Mouse (Mus musculus) retina, embryonic 14.5 days (tissue): ENCODE measurements around the gene Gm36028.

Experiments
- DNase-seq: peaks from one replicate; pipeline ENCODE4 v3.0.0-alpha.2; 2015; ENCODE audit warnings: low spot score

Gm36028 gene

GRCm38 (mm10) chr16:37861029-37861428, at the start of gene Gm36028:
Gene Gm36028 (minus strand): TSS chr16:37861146.
- DNase-seq, result no peak

GRCm38 (mm10) chr16:37906456-37906855, 45.5 kb upstream of the Gm36028 start:
- DNase-seq, result no peak

GRCm38 (mm10) chr16:37901318-37901717, 40.4 kb upstream of the Gm36028 start:
- DNase-seq, result no peak

GRCm38 (mm10) chr16:37899357-37899756, 38.4 kb upstream of the Gm36028 start:
- DNase-seq, result peak; percentile 47

GRCm38 (mm10) chr16:37898790-37899189, 37.8 kb upstream of the Gm36028 start:
- no peak for DNase-seq

GRCm38 (mm10) chr16:37893942-37894341, 33.0 kb upstream of the Gm36028 start:
- DNase-seq, result no peak

- no peak for DNase-seq
These were observed 32.4 kb upstream of the Gm36028 start for GRCm38 (mm10) chr16:37893381-37893780.

GRCm38 (mm10) chr16:37892667-37893066, 31.7 kb upstream of the Gm36028 start:
- no peak for DNase-seq

GRCm38 (mm10) chr16:37888986-37889385, 28.0 kb upstream of the Gm36028 start:
- no peak for DNase-seq

- DNase-seq, result no peak
These were observed 20.2 kb upstream of the Gm36028 start for GRCm38 (mm10) chr16:37881168-37881567.

- no peak for DNase-seq
These were observed 18.9 kb upstream of the Gm36028 start for GRCm38 (mm10) chr16:37879750-37880419.

- DNase-seq, result no peak
These were observed 18.1 kb upstream of the Gm36028 start for GRCm38 (mm10) chr16:37878951-37879505.

GRCm38 (mm10) chr16:37877406-37877805, 16.5 kb upstream of the Gm36028 start:
- no peak for DNase-seq

- DNase-seq, result no peak
These were observed 13.7 kb upstream of the Gm36028 start for GRCm38 (mm10) chr16:37874501-37875235.

GRCm38 (mm10) chr16:37871112-37871715, 10.3 kb upstream of the Gm36028 start:
- no peak for DNase-seq

GRCm38 (mm10) chr16:37869470-37870231, 8.7 kb upstream of the Gm36028 start:
- DNase-seq, result peak; percentile 39

GRCm38 (mm10) chr16:37868506-37869469, 7.8 kb upstream of the Gm36028 start:
- DNase-seq, result peak; percentile 77

- DNase-seq, result peak; percentile 82
These were observed 7.0 kb upstream of the Gm36028 start, which contains the start of gene Lrrc58 for GRCm38 (mm10) chr16:37867791-37868505. Gene Lrrc58 (plus strand): TSS chr16:37868389.

- DNase-seq, result no peak
These were observed 4.9 kb upstream of the Gm36028 start for GRCm38 (mm10) chr16:37865841-37866240.

- DNase-seq, result no peak
These were observed 2.9 kb upstream of the Gm36028 start for GRCm38 (mm10) chr16:37863876-37864275.
